Mouse (Mus musculus) intestine, embryonic 15.5 days (tissue): ENCODE data around the gene 4930503B20Rik. TPM values are rescaled to one million over a fixed set of nuclear protein-coding genes. Genes with fewer than 3 reads are reported as not detected.

ENCODE experiments used
- ATAC-seq: fragments of 200-750 bp; cut with Nextera tagmentation; 2 replicates; pipeline ENCODE4 v1.8.0; 2017; ENCODE audit warnings: moderate TSS enrichment, moderate library complexity
- H3K27ac ChIP-seq: fragments of 300-500 bp; sonication (generic); 2 replicates; pipeline ENCODE4 v1.5.1; 2015; ENCODE audit warnings: mild to moderate bottlenecking, inconsistent platforms
- H3K27me3 ChIP-seq: fragments of 300-500 bp; sonication (generic); replicated peaks from 2 replicates; pipeline ENCODE4 v1.6.1; 2015; ENCODE audit warnings: inconsistent platforms
- H3K36me3 ChIP-seq: fragments of 300-500 bp; sonication (generic); 2 replicates; pipeline ENCODE4 v1.6.1; 2015; ENCODE audit warnings: inconsistent platforms
- H3K4me1 ChIP-seq: fragments of 300-500 bp; sonication (generic); replicated peaks from 2 replicates; pipeline ENCODE4 v1.6.1; 2015; ENCODE audit warnings: inconsistent platforms
- H3K4me2 ChIP-seq: fragments of 300-500 bp; sonication (generic); replicated peaks from 2 replicates; pipeline ENCODE4 v1.6.1; 2015; ENCODE audit warnings: mild to moderate bottlenecking, inconsistent platforms
- H3K4me3 ChIP-seq: fragments of 300-500 bp; sonication (generic); replicated peaks from 2 replicates; pipeline ENCODE4 v1.5.1; 2015; ENCODE audit warnings: inconsistent platforms
- H3K9ac ChIP-seq: fragments of 300-500 bp; sonication (generic); 2 replicates; pipeline ENCODE4 v1.6.1; 2015; ENCODE audit warnings: inconsistent platforms
- H3K9me3 ChIP-seq: fragments of 300-500 bp; sonication (generic); 2 replicates; pipeline ENCODE4 v1.6.1; 2016; ENCODE audit warnings: inconsistent platforms
- WGBS: fragments of 180-500 bp; shearing (Covaris S2); methylation state at CpG from one replicate; pipeline ENCODE4 v1.1.7; 2015; 5-methylcytosine and 5-hydroxymethylcytosine counted together
- polyA plus RNA-seq: library from polyadenylated mRNA; unstranded; fragments of >200 nt; fragmentation: Nextera tagmentation; extraction: Ambion mirVana; gene quantifications from 2 replicates; pipeline ENCODE4 v1.2.1, GENCODE M21; 2015

4930503B20Rik gene
- polyA plus RNA-seq, 1 experiment from 2014 or later, result not detected

DNA sequence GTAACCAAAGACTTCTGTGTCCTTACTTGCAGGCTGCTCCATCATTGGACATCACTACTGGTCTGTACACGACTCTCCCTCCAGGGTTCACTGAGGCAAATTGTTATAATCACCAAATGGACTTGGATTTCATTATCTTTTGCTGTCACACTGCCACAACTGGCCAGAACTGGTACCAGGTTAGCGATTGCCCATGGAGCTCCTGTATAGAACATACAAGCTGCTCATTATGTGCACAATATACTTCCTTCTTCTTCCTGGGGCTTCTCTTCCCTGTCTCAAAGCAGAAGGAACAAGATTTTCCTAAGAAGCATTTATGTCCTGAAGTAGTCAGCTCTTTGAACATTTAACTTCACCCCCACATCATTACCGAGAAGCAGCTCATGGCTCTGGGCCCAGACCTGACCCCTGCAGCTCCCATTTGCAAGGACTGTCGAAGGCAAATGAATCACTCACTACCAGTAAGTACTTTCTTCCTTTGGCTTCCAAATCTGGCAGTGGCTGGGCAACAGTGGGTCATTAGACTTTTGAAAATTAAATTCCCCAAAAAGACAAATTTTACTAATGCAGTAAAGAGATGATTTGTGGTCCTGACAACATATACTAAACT lies 9.2 kb downstream of the 4930503B20Rik start:
- no peaks in the 10 kb centered on the region for H3K27me3 ChIP-seq
- no peaks in the 10 kb centered on the region for H3K9me3 ChIP-seq
- no peak for ATAC-seq
- H3K4me2 ChIP-seq, result no peak overlapping the region
- H3K9ac ChIP-seq, result no peak overlapping the region
- H3K36me3 ChIP-seq, result no peaks in the 10 kb centered on the region
- no peaks in the 10 kb centered on the region for H3K4me1 ChIP-seq
- no peak overlapping the region for H3K27ac ChIP-seq
- 46% methylated on average over 4 of the region's 4 CpGs for WGBS
- H3K4me3 ChIP-seq, result no peak overlapping the region

DNA sequence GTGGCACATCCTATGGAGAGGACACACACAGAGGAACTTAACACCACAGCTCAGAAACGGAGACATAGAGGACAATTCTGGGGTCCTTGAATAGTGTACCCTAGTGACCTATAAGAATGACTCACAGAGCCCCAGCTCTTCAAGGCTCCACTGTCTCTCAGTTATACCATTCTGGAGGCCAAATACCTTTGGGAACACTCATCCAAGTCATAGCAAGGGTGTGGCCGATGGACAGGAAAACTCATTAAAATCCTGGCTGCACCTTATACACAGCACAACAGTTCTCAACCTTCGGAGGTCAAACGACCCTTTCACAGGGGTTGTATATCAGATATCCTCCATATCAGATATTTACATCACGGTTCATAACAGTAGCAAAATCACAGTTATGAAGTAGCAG lies 18.6 kb downstream of the 4930503B20Rik start:
- Histone ChIP-seq H3K36me3 (no peaks in the 10 kb centered on the region), H3K27ac (no peak overlapping the region), H3K9me3 (no peaks in the 10 kb centered on the region), H3K9ac (no peak overlapping the region), H3K4me1 (no peaks in the 10 kb centered on the region), H3K4me3 (no peak overlapping the region), H3K4me2 (no peak overlapping the region), H3K27me3 (no peaks in the 10 kb centered on the region)
- 83% methylated on average over 5 of the region's 5 CpGs for WGBS
- no peak for ATAC-seq

DNA sequence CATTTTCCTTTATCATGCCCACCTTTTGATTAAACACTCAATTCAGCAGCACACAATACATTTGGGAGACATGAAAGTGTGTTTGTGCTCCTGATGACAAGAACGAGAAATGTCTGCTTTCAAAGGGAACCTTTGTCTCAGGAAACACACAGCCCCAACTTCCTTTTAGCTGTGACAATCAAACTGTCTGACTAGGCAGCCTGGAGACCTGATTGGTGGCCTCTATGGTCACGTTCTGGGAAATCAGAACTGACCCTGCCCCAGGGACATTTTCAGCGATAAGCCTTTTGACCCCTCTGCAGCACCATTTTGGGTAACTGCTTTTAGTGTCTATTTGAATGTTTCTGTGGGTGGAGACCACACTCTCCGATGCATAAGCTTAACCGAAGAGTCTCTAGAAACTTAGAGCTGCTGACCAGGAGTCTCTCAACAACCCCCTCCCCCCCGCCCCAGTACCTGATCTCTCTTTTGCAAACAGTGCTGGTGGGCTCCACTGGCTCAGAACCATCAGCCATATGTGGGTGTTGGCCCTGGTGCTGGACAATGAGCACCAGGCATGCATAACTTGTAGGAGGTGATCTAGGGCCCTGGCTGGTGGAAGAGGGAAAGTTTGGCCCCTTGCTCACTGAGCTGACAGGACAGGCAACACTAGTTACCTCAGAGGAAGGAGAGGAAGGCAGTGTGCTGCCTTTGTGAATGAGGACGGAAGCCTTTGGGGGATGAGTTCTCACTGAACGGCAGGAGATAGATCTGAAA lies 22.7 kb downstream of the 4930503B20Rik start:
- Histone ChIP-seq H3K9ac (no peak overlapping the region), H3K4me1 (no peaks in the 10 kb centered on the region), H3K9me3 (no peaks in the 10 kb centered on the region), H3K27me3 (no peaks in the 10 kb centered on the region), H3K4me2 (no peak overlapping the region), H3K27ac (no peak overlapping the region), H3K36me3 (no peaks in the 10 kb centered on the region), H3K4me3 (no peak overlapping the region)
- ATAC-seq, result no peak
- 69% methylated on average over 8 of the region's 8 CpGs for WGBS

DNA sequence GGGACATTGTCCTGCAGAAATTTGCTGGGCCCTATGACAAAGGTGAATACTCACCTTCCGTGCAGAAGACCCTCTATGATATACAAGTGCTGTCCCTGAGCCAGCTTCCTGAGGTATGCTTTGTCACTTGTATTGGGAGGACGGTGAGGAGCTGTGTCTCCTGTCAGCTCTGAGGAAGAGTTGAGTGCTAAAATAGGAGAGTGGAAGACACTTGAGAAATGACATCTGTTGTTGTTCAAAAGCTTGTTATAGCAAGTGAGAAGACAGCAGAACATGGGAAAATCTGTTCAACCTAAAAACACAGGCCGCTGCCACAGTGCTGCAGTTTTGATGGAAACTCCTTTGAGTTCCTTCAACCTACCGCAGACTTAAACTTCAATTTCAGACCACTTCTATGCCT lies 25.4 kb downstream of the 4930503B20Rik start:
- ATAC-seq, result no peak
- WGBS, result 79% methylated on average over 4 of the region's 4 CpGs

DNA sequence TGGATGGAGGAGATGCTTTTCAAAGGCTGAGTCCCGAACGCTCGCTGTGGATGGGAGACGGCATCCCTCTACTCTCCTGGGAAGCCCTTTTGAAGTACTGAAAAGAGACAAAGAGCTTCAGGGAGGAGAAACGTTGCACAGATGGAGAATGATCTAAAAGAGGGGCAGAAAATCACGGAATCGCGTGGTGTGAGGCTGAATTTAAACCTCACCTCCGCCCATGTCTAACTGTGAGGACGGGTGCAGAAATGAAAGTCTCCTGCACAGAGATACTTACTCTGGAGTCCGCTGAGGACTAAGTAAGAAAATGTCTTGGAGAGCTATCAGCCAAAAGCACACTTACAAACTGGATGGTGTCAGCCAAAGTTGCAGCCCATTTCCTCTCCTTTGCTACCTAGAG lies 29.2 kb downstream of the 4930503B20Rik start:
- Histone ChIP-seq H3K4me2 (no peak overlapping the region), H3K27me3 (no peaks in the 10 kb centered on the region), H3K36me3 (no peaks in the 10 kb centered on the region), H3K9ac (no peak overlapping the region), H3K9me3 (no peaks in the 10 kb centered on the region), H3K4me1 (no peaks in the 10 kb centered on the region), H3K4me3 (no peak overlapping the region), H3K27ac (no peak overlapping the region)
- ATAC-seq, result no peak
- 85% methylated on average over 11 of the region's 11 CpGs for WGBS

More for the DNA sequence above, 25.4 kb downstream of the 4930503B20Rik start:
- no peak overlapping the region for H3K4me2 ChIP-seq
- H3K36me3 ChIP-seq, result no peaks in the 10 kb centered on the region
- H3K27ac ChIP-seq, result no peak overlapping the region
- H3K9me3 ChIP-seq, result no peaks in the 10 kb centered on the region
- H3K4me1 ChIP-seq, result no peaks in the 10 kb centered on the region
- no peak overlapping the region for H3K4me3 ChIP-seq
- H3K9ac ChIP-seq, result no peak overlapping the region
- no peaks in the 10 kb centered on the region for H3K27me3 ChIP-seq

DNA sequence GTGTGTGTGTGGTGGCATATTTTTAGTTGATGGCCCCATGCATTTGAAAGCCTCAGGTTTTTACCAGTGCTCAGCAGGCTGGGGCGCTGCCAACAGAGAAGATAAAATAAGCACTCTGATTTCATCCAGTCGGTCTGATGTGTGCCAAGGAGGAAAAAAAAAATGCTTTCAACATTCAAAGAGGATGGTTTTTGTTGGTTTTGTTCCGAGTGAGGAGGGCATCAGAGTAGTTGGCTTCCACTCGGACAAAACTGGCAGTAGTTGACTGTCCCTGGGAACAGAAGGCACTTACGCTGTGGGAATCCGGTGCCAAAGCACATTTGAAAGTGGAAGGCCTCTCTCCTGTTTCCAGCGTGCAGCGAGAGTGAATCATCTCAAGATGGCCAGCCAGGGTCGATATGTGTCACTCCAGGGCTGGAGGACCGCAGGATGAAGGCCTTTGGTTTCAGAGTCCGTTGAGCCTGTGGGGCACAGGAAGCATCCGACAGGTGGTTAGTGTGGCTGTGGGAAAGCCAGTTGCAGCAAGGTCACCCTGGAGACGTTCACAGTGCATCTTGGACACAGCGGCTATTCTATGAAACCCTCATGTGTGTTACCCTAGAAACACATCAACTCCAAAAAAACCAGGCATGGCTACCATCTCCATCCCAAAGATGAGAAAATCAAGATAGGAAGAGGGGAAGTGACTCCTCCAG lies 30.4 kb downstream of the 4930503B20Rik start:
- Histone ChIP-seq H3K4me2 (no peak overlapping the region), H3K4me1 (no peaks in the 10 kb centered on the region), H3K4me3 (no peak overlapping the region), H3K27ac (no peak overlapping the region), H3K9ac (no peak overlapping the region), H3K9me3 (no peaks in the 10 kb centered on the region), H3K27me3 (no peaks in the 10 kb centered on the region), H3K36me3 (no peaks in the 10 kb centered on the region)
- WGBS, result 84% methylated on average over 14 of the region's 14 CpGs
- no peak for ATAC-seq

DNA sequence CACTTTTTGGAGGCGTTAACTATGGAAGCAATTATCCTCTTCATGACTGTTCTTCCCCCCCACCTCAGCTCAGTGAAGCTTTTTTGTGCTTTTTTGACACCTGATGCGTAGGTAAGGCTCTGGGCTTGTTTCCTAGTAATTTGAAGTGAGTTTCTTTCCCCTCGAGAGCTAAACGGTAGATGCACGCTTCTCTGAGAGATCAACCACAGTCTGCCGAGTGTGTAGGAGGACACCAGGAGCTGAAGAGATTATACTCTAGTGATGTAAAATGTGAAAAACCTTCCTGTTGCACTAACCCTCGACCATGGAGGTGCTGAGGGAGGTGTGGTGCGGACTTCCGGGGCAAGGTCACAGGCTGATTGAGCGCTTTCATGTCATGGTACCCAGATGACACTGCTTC lies 31.0 kb downstream of the 4930503B20Rik start:
- WGBS, result 88% methylated on average over 10 of the region's 10 CpGs
- no peaks in the 10 kb centered on the region for H3K36me3 ChIP-seq

DNA sequence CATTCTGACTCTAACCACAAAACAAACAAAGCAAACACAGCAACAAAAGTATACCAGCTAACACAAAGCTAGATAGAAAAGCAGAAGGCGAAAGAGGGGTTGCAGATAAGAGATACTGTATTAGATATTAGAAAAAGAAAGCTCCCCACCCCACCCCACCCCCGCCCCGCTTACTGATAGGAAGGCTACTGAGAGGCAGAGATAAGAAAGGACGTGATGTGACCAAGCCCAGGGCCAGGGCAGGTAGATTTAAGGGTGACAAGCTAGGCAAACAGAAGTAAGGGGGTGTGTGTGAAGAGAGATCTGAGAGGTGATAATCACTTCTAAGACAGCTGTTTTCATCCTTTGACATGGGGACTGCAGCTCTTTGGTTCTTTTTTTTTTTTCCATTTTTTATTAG lies 32.8 kb downstream of the 4930503B20Rik start:
- H3K4me2 ChIP-seq, result no peak overlapping the region
- no peak overlapping the region for H3K27ac ChIP-seq
- H3K9me3 ChIP-seq, result no peaks in the 10 kb centered on the region
- H3K36me3 ChIP-seq, result no peaks in the 10 kb centered on the region
- 62% methylated on average over 4 of the region's 4 CpGs for WGBS
- H3K9ac ChIP-seq, result no peak overlapping the region
- H3K27me3 ChIP-seq, result no peaks in the 10 kb centered on the region
- no peak overlapping the region for H3K4me3 ChIP-seq
- ATAC-seq, result no peak
- H3K4me1 ChIP-seq, result no peaks in the 10 kb centered on the region

More for the DNA sequence above, 31.0 kb downstream of the 4930503B20Rik start:
- H3K27me3 ChIP-seq, result no peaks in the 10 kb centered on the region
- no peak overlapping the region for H3K27ac ChIP-seq
- H3K4me1 ChIP-seq, result no peaks in the 10 kb centered on the region
- no peak for ATAC-seq
- H3K9ac ChIP-seq, result no peak overlapping the region
- H3K4me2 ChIP-seq, result no peak overlapping the region
- no peak overlapping the region for H3K4me3 ChIP-seq
- no peaks in the 10 kb centered on the region for H3K9me3 ChIP-seq

DNA sequence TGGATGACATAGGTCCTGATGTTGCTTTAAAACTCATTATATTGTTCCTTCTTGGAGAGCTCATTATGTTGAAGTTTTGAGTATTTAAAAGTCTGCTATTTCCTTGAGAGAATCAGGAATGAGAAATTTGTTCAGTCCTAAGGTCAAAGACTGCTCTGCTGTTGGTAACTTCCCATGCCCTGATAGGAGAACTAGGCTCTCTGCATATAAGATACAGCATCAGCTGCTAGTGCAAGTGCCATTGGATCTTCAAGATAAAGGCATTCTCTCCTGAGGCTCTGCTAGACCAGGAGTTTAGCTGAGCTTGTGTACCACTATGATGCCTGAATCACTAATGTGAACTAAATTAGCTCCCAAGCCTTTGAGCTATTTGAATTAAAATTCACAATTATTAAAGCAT lies 33.2 kb downstream of the 4930503B20Rik start:
- no peak for ATAC-seq
- H3K27ac ChIP-seq, result no peak overlapping the region
- no peaks in the 10 kb centered on the region for H3K4me1 ChIP-seq

DNA sequence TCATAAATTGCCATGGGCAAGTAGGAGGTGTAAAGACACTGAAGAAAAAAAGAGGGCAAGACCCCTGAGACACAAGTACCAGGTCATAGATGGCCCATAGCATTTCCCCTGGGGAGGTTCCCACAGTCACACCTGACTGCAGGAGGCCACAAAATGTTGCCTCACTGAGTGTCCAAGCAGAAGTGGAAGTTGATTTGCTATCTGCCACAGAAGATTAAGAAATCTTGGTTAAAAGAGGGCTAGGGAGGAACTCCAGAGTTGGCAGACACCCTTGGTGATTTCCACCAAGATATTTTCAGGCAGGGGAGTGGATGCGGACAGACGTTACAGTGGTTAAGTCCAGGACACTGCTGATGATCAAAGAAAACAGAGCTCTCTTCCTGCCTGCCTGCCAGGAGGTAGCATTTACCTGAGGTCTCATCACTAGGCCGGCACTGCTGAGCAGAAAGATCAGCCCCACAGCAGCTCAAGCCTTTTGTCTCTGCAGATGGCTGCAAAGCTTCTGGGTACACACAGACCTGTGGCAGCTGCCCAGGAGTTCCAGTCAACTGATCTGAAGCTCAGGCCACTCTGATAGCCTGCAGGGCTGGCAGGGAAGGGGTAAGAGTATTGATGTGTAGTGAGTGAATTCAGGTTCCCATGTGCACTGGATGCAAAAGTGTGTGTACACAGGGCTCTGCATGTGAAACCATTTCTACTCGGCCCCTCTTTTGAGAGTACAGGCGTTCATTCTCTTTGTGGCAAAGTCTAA lies 34.4 kb downstream of the 4930503B20Rik start:
- H3K4me2 ChIP-seq, result no peak overlapping the region
- no peak overlapping the region for H3K9ac ChIP-seq
- H3K9me3 ChIP-seq, result no peaks in the 10 kb centered on the region
- no peaks in the 10 kb centered on the region for H3K4me1 ChIP-seq
- WGBS, result 77% methylated on average over 5 of the region's 5 CpGs
- no peak overlapping the region for H3K4me3 ChIP-seq
- H3K36me3 ChIP-seq, result no peaks in the 10 kb centered on the region
- ATAC-seq, result no peak
- H3K27me3 ChIP-seq, result no peaks in the 10 kb centered on the region
- no peak overlapping the region for H3K27ac ChIP-seq

More for the DNA sequence above, 33.2 kb downstream of the 4930503B20Rik start:
- H3K4me3 ChIP-seq, result no peak overlapping the region
- H3K4me2 ChIP-seq, result no peak overlapping the region
- H3K9me3 ChIP-seq, result no peaks in the 10 kb centered on the region
- no peaks in the 10 kb centered on the region for H3K27me3 ChIP-seq
- H3K36me3 ChIP-seq, result no peaks in the 10 kb centered on the region
- H3K9ac ChIP-seq, result no peak overlapping the region

DNA sequence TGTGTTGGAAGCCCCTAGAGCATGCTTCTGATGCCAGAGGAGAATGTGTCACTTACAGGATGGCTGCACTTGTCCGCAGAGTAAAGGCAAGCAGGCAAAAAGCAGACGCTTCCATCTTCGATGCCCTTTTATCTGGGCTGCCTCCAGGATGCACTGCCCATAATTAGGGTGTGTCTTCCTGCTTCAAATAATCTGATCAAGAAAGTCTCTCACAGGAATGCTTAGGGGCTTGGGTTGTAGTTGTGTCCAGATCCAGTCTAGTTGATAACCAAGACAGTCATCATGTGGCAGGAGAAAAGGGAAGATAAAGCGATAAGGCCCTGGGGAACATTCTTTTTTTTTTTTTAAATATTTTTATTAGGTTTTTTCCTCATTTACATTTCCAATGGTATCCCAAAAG lies 35.6 kb downstream of the 4930503B20Rik start, which contains the start of gene Dnase2b:
Gene Dnase2b (minus strand): TSS at position 101 of the 400 bp plus-strand sequence.
- Histone ChIP-seq H3K4me3 (no peak within 1 kb of the TSS), H3K9ac (no peak within 1 kb of the TSS), H3K9me3 (no peaks in the 10 kb centered on the region), H3K4me1 (no peaks in the 10 kb centered on the region), H3K27ac (no peak within 1 kb of the TSS), H3K36me3 (no peaks in the 10 kb centered on the region), H3K4me2 (no peak within 1 kb of the TSS), H3K27me3 (no peaks in the 10 kb centered on the region)
- WGBS, result 90% methylated on average over 4 of the region's 4 CpGs
- ATAC-seq, result no peak

DNA sequence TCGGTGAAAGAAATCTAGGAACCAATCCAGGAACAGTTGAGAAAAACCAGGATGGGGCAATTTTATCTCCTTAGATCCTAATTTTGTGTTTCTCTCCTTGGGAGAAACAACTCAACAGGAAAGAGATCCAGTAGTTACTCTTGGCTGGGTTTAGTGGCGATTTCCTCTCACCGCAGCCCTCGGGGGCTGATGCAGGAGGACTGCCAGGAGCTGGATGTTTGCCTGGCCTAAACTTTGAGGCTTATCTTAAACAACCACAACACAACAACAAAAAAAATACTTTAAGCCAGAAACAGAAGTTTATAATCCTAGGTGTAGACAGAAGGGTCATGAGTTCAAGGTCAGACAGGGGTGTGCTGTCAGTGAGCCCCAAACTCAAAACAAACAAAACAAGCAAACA lies 39.3 kb downstream of the 4930503B20Rik start:
- no peaks in the 10 kb centered on the region for H3K36me3 ChIP-seq
- H3K4me3 ChIP-seq, result no peak overlapping the region
- H3K27ac ChIP-seq, result no peak overlapping the region
- H3K9ac ChIP-seq, result no peak overlapping the region
- H3K9me3 ChIP-seq, result no peaks in the 10 kb centered on the region
- H3K4me2 ChIP-seq, result no peak overlapping the region
- no peak for ATAC-seq
- H3K4me1 ChIP-seq, result no peaks in the 10 kb centered on the region
- no peaks in the 10 kb centered on the region for H3K27me3 ChIP-seq
- WGBS, result 66% methylated on average over 4 of the region's 4 CpGs
